Mouse (Mus musculus) spleen, adult 2 months (tissue): Measurements from ENCODE around the gene Gadd45b.

Experiments
- CTCF ChIP-seq: fragments of 200-500 bp; IDR thresholded peaks from 2 replicates; pipeline ENCODE4 v1.5.1; 2011; ENCODE audit warnings: mild to moderate bottlenecking, inconsistent platforms; ENCODE audit not compliant: insufficient read depth, insufficient read length, insufficient replicate concordance; ENCODE audit errors: extremely low read depth
- POLR2A ChIP-seq: fragments of 200-500 bp; IDR thresholded peaks from 2 replicates; pipeline ENCODE4 v1.6.1; 2011; ENCODE audit warnings: low read depth, low read length, inconsistent platforms

- TF ChIP-seq POLR2A (no peak), CTCF (peak; percentile 94)
Measured at GRCm38 (mm10) chr10:80881301-80881700, 48.6 kb upstream of the Gadd45b start.
